Mouse (Mus musculus) heart, postnatal 0 days (tissue): ENCODE data around the gene Os9.

Experiments used
- CTCF ChIP-seq: IDR thresholded peaks from 2 replicates; pipeline ENCODE4 v1.5.1; 2016; ENCODE audit warnings: antibody characterized with exemption, control low read depth, low read depth
- EP300 ChIP-seq: IDR thresholded peaks from 2 replicates; pipeline ENCODE4 v1.6.1; 2016; ENCODE audit warnings: antibody characterized with exemption, low read depth

DNA sequence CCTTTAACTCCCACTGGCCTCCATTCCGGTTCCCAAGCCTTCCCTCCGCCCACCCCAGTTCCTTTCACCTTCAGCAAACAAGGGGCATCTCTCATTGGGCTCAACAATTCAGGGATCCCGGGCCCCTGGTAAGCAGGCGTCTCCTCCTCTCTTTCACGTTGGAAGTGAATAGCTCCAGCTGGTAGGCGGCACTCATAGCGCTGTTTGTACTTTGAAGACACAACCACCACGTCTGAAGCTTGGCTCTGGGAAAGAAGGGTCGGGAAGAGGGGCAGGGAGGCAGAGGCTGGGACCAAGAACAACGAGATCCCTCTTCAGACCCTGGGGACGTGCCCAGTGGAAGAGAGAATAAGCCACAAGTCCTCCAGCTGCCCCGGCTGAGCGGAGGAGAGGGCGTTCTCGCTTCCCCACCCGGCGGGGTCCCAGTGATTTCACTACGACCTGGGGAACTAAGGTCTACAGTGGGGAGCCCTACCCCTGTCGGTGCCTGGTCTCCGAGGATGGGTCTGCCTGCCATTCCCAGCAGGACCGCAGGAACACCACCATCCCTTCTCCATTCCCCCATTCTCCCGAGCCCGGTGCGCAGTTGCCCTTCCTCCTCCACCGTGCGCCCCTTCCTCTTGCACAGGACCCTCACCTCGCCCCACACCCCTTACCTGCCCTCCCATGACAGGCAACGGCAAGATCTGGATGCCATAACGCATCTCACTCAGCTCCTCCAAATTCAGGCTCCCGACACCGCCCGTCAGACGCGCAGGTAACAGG is 448 bp downstream of the Os9 start:
- TF ChIP-seq EP300 (no peak), CTCF (no peak)
